Mouse (Mus musculus) liver, embryonic 13.5 days (tissue): ENCODE measurements around the gene Fam49a. TPM values are rescaled to one million over a fixed set of nuclear protein-coding genes. Genes with fewer than 3 reads are reported as not detected.

Source experiments
- ATAC-seq: fragments of 200-750 bp; cut with Nextera tagmentation; 2 replicates; pipeline ENCODE4 v1.8.0; 2017; ENCODE audit warnings: low read depth, mild to moderate bottlenecking, moderate number of reproducible peaks, moderate library complexity
- DNase-seq: peaks from one replicate; pipeline ENCODE4 v3.0.0; 2022
- H3K27ac ChIP-seq: fragments of 300-500 bp; sonication (generic); 2 replicates; pipeline ENCODE4 v1.5.1; 2015; ENCODE audit warnings: moderate library complexity, mild to moderate bottlenecking, inconsistent platforms
- H3K27me3 ChIP-seq: fragments of 300-500 bp; sonication (generic); 2 replicates; pipeline ENCODE4 v1.6.1; 2015; ENCODE audit warnings: mild to moderate bottlenecking, inconsistent platforms
- H3K36me3 ChIP-seq: fragments of 300-500 bp; sonication (generic); 2 replicates; pipeline ENCODE4 v1.6.1; 2015; ENCODE audit warnings: mild to moderate bottlenecking, inconsistent platforms
- H3K4me1 ChIP-seq: fragments of 300-500 bp; sonication (generic); replicated peaks from 2 replicates; pipeline ENCODE4 v1.6.1; 2015; ENCODE audit warnings: inconsistent platforms
- H3K4me2 ChIP-seq: fragments of 300-500 bp; sonication (generic); 2 replicates; pipeline ENCODE4 v1.6.1; 2015; ENCODE audit warnings: inconsistent platforms, mild to moderate bottlenecking, moderate library complexity
- H3K4me3 ChIP-seq: fragments of 300-500 bp; sonication (generic); replicated peaks from 2 replicates; pipeline ENCODE4 v1.5.1; 2015; ENCODE audit warnings: mild to moderate bottlenecking, inconsistent platforms
- H3K9ac ChIP-seq: fragments of 300-500 bp; sonication (generic); 2 replicates; pipeline ENCODE4 v1.6.1; 2015; ENCODE audit warnings: mild to moderate bottlenecking, inconsistent platforms
- H3K9me3 ChIP-seq: fragments of 300-500 bp; sonication (generic); replicated peaks from 2 replicates; pipeline ENCODE4 v1.6.1; 2016; ENCODE audit warnings: inconsistent platforms
- WGBS: fragments of 180-500 bp; shearing (Covaris S2); methylation state at CpG from one replicate; pipeline ENCODE4 v1.1.7; 2015; ENCODE audit not compliant: insufficient replicate concordance; 5-methylcytosine and 5-hydroxymethylcytosine counted together
- polyA plus RNA-seq: library from polyadenylated mRNA; unstranded; fragments of >200 nt; fragmentation: Nextera tagmentation; extraction: Ambion mirVana; gene quantifications from 2 replicates; pipeline ENCODE4 v1.2.1, GENCODE M21; 2015

Fam49a gene
- polyA plus RNA-seq, 1 experiment from 2014 or later, result 2.5 TPM

DNA sequence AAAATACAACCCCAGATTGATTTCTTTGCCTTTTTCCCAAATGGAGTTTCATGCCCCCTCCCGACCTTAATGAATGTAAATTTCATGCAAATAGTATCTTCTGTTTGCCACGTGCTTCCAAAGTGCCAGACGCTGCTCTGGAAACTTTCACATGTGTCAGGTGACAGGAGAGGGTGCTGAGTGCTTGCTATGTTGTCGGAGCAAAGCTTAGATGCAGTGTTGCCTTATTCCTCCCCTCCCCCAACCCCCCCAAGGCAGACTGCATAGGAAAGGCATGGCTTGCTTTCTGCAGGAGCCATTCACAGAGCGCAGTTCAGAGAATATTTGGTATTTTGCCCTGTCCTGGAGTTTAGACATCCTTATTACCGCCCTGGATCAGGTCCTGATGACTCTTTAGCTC, 12.2 kb downstream of the Fam49a start:
- ATAC-seq, result no peak
- Histone ChIP-seq H3K4me3 (no peak overlapping the region), H3K27me3 (no peaks in the 10 kb centered on the region), H3K4me1 (0 out of 2 replicates have a peak, but pooled peaks cover 9% of the 10 kb centered on the region), H3K9ac (no peak overlapping the region), H3K27ac (no peak overlapping the region), H3K36me3 (no peaks in the 10 kb centered on the region), H3K9me3 (no peaks in the 10 kb centered on the region), H3K4me2 (no peak overlapping the region)
- 32% methylated on average over 6 of the region's 6 CpGs for WGBS
- DNase-seq, result no peak

GRCm38 (mm10) chr12:12275124-12275779, 13.3 kb downstream of the Fam49a start:
- H3K9ac ChIP-seq, result no peak overlapping the region
- H3K36me3 ChIP-seq, result no peaks in the 10 kb centered on the region
- 41% methylated on average over 4 of the region's 4 CpGs for WGBS
- no peak overlapping the region for H3K4me2 ChIP-seq
- no peak overlapping the region for H3K4me3 ChIP-seq
- no peaks in the 10 kb centered on the region for H3K9me3 ChIP-seq
- 0 out of 2 replicates have a peak, but pooled peaks cover 9% of the 10 kb centered on the region for H3K4me1 ChIP-seq
- H3K27me3 ChIP-seq, result no peaks in the 10 kb centered on the region
- ATAC-seq (no peak), DNase-seq (no peak)
- no peak overlapping the region for H3K27ac ChIP-seq

DNA sequence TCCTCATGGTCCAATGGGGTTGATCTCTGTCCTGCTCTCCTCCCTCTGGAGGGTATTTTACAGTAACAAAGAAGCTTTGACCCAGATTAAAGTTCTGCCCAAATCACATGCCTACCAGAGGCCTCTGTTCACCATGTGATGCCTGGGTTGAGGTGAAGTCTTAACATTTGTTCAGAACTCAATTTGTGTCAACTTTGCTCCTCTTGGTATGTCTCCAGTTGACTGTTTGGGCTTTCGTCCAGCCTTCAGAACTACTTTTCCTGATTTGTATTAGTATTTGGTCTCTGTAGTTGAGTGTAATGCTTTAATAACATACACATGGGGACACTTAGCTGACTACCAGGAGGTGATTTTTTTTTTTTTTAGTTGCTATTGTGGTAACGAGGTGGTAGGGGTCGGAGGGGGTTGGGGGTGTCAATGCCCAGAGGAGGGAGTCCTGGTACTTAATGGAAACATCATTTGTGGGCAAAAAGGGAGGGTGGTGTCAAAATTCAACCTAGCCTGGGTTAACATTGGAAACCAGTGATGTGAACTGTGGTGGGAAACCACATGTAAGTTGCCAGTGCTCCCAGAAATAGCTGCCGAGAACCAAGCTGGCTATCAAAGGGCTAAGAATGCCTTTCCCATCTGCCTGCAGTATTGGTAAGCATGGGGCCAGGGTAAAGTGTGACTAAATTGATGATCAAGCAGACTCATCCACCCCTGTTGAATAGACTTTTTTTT, 16.0 kb downstream of the Fam49a start:
- Histone ChIP-seq H3K9me3 (no peaks in the 10 kb centered on the region), H3K9ac (no peak overlapping the region), H3K27me3 (no peaks in the 10 kb centered on the region), H3K4me3 (no peak overlapping the region), H3K27ac (no peak overlapping the region), H3K4me1 (0 out of 2 replicates have a peak, but pooled peaks cover 2% of the 10 kb centered on the region), H3K36me3 (no peaks in the 10 kb centered on the region), H3K4me2 (no peak overlapping the region)
- ATAC-seq (no peak), DNase-seq (no peak)
- 78% methylated on average over 4 of the region's 4 CpGs for WGBS

DNA sequence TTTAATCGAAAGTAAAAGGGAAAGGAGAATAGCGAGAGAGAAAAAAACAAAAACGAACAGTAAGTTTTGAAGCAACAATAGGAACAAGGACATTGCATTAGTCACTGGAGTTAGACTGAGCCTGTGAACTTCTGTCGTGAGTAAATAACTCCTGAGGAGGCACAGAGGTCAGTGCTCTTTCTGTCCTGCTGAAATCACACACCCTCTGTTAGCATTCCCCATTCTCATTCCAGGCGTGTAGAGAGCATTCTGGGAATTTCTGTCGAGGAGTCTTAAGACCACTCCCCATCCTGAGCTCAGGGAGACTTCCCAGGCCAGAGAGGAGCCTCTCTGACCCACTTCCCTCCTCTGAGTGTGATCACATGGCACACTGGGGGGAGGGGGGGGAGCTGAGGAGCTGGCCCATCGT, 16.5 kb downstream of the Fam49a start:
- no peaks in the 10 kb centered on the region for H3K4me1 ChIP-seq
- H3K4me3 ChIP-seq, result no peak overlapping the region
- ATAC-seq, result no peak
- 58% methylated on average over 7 of the region's 7 CpGs for WGBS
- no peaks in the 10 kb centered on the region for H3K36me3 ChIP-seq
- no peaks in the 10 kb centered on the region for H3K9me3 ChIP-seq
- H3K27me3 ChIP-seq, result no peaks in the 10 kb centered on the region
- no peak overlapping the region for H3K9ac ChIP-seq
- DNase-seq, result no peak
- H3K4me2 ChIP-seq, result no peak overlapping the region
- no peak overlapping the region for H3K27ac ChIP-seq

- Histone ChIP-seq H3K27ac (no peak overlapping the region), H3K4me1 (no peaks in the 10 kb centered on the region), H3K36me3 (no peaks in the 10 kb centered on the region), H3K9ac (no peak overlapping the region), H3K9me3 (no peaks in the 10 kb centered on the region), H3K4me3 (no peak overlapping the region), H3K4me2 (no peak overlapping the region), H3K27me3 (no peaks in the 10 kb centered on the region)
- ATAC-seq (no peak), DNase-seq (no peak)
- WGBS, result 75% methylated on average over 10 of the region's 10 CpGs
Measured at GRCm38 (mm10) chr12:12283702-12284288, 21.9 kb downstream of the Fam49a start.

GRCm38 (mm10) chr12:12284521-12284920, 22.6 kb downstream of the Fam49a start:
- whole genome bisulfite sequencing, result 68% methylated on average over 6 of the region's 6 CpGs
- H3K4me2 ChIP-seq, result no peak overlapping the region

GRCm38 (mm10) chr12:12287131-12287786, 25.3 kb downstream of the Fam49a start:
- 27% methylated on average over 9 of the region's 9 CpGs for WGBS
- Histone ChIP-seq H3K36me3 (no peaks in the 10 kb centered on the region), H3K9me3 (no peaks in the 10 kb centered on the region), H3K4me2 (peak overlapping the region; percentile 17; the same call in 1 of the 2 replicates), H3K9ac (no peak overlapping the region), H3K4me1 (no peaks in the 10 kb centered on the region), H3K27me3 (no peaks in the 10 kb centered on the region), H3K4me3 (no peak overlapping the region), H3K27ac (no peak overlapping the region; the same call in 1 of the 2 replicates)
- DNase-seq (no peak), ATAC-seq (no peak)

More at GRCm38 (mm10) chr12:12284521-12284920, 22.6 kb downstream of the Fam49a start:
- Histone ChIP-seq H3K4me1 (no peaks in the 10 kb centered on the region), H3K4me3 (no peak overlapping the region), H3K27ac (no peak overlapping the region), H3K9ac (no peak overlapping the region), H3K36me3 (no peaks in the 10 kb centered on the region), H3K9me3 (no peaks in the 10 kb centered on the region), H3K27me3 (no peaks in the 10 kb centered on the region)
- DNase-seq (no peak), ATAC-seq (no peak)

DNA sequence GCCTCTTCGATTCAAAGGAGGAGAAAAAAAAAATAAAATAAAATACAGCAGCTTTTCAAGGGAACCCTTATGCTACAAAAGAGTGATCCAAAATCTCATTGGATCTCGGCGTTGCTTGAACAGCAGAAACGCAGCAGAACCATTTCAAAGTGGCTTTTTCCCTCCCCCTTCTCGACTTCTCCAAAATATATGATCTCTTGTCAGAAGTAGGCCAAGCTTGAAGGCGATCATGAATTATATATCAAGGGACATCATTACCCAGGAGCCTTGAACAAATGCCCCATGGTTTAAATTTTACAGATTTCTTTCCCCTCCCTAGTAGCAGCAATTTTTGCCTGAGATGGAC, 25.8 kb downstream of the Fam49a start:
- H3K27ac ChIP-seq, result no peak overlapping the region
- WGBS, result 43% methylated on average over 6 of the region's 6 CpGs
- ATAC-seq, result no peak

GRCm38 (mm10) chr12:12288586-12288985, 26.6 kb downstream of the Fam49a start:
- Histone ChIP-seq H3K4me2 (no peak overlapping the region), H3K9me3 (no peaks in the 10 kb centered on the region), H3K4me3 (no peak overlapping the region), H3K9ac (no peak overlapping the region), H3K4me1 (no peaks in the 10 kb centered on the region), H3K36me3 (no peaks in the 10 kb centered on the region), H3K27ac (no peak overlapping the region), H3K27me3 (no peaks in the 10 kb centered on the region)
- no peak for DNase-seq
- ATAC-seq, result no peak
- 81% methylated on average over 1 of the region's 1 CpGs for WGBS

More for the DNA sequence above, 25.8 kb downstream of the Fam49a start:
- H3K36me3 ChIP-seq, result no peaks in the 10 kb centered on the region
- H3K9ac ChIP-seq, result no peak overlapping the region
- H3K4me2 ChIP-seq, result 0 out of 2 replicates have a peak overlapping the region, but pooled peaks have one; percentile 17
- no peaks in the 10 kb centered on the region for H3K27me3 ChIP-seq
- H3K4me1 ChIP-seq, result no peaks in the 10 kb centered on the region
- H3K4me3 ChIP-seq, result no peak overlapping the region
- no peaks in the 10 kb centered on the region for H3K9me3 ChIP-seq
- no peak for DNase-seq

DNA sequence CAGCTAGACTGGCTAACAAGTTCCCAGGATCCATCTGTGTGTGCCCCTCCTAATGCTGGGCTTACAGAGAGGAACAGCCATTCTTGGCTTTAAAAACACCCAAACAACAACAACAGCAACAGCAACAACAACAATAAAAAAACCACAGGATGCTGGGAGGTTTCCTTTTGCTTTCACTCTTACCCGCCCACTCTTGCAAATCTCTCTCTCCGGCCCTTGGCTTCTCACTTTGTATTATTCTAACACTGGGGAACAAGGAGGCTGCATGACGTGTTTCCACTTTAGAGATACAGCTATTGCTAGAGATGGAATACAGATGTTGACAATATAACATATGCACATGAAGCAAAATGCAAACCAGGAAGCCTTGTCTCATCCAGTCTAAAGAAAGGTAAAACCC, 27.7 kb downstream of the Fam49a start:
- Histone ChIP-seq H3K4me3 (no peak overlapping the region), H3K36me3 (no peaks in the 10 kb centered on the region), H3K27me3 (no peaks in the 10 kb centered on the region), H3K4me2 (no peak overlapping the region), H3K27ac (no peak overlapping the region), H3K4me1 (no peaks in the 10 kb centered on the region), H3K9ac (no peak overlapping the region), H3K9me3 (no peaks in the 10 kb centered on the region)
- DNase-seq, result no peak
- no peak for ATAC-seq
- WGBS, result 55% methylated on average over 3 of the region's 3 CpGs

- H3K36me3 ChIP-seq, result no peaks in the 10 kb centered on the region
- no peaks in the 10 kb centered on the region for H3K27me3 ChIP-seq
- no peak overlapping the region for H3K4me2 ChIP-seq
- H3K9me3 ChIP-seq, result no peaks in the 10 kb centered on the region
- no peak overlapping the region for H3K4me3 ChIP-seq
- 25% methylated on average over 5 of the region's 5 CpGs for WGBS
- H3K27ac ChIP-seq, result no peak overlapping the region
- no peak overlapping the region for H3K9ac ChIP-seq
- no peak for ATAC-seq
- no peak for DNase-seq
- H3K4me1 ChIP-seq, result no peaks in the 10 kb centered on the region
Measured at GRCm38 (mm10) chr12:12292043-12292618, 30.2 kb downstream of the Fam49a start.
